Mouse (Mus musculus): ENCODE data around the gene Baz2b. TPM values are rescaled to one million over a fixed set of nuclear protein-coding genes. Genes with fewer than 3 reads are reported as not detected.

The Baz2b gene
- polyA plus RNA-seq, 1 experiment from 2014 or later: 34.0 TPM

DNA sequence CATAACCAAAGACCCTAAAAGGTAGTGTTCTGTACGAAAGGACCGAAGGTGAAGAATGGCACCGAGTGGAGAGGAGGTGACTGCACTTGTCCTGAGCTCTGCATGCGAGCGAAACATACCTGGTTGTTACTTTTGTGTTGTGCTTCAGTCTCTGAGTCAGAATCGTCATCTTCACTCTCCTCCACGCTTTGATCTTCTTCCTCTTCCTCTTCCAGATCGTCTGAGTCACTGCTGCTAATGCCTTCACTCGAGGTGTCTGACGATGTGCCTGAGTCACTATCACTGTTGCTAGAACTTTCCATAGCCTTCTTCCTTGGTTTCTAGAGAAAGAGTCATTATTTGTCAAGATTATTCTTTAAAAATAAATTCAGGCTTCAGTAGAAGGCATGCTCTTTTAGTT, 240.5 kb downstream of the Baz2b start:
- WGBS: 80% methylated on average over 10 of the region's 10 CpGs
- ATAC-seq (ENCODE audit: low FRiP score, low TSS enrichment): no peak
- no peak overlapping the region for H3K27ac ChIP-seq (replicated peaks)

DNA sequence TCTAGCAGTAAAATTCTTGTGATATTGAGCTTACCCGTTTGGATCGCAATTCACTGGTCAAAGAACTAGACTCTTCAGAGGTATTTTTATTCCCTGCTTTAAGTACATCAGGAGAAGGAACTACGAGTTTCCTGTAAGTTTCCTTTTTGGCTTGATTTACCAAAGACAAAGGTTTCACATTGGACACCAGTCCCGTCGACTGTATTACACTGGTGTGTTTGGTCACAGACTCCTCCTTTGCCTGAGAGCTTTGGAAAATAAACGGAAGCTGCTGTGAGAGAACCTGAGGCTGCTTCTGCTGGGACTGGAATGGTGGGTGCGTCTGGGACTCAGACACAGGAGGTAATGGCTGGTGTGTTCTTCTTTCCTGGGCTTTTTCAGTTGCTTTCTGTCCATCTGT, 241.0 kb downstream of the Baz2b start:
- no peak overlapping the region for H3K4me3 ChIP-seq (ENCODE audit: low read depth, low read length)
- H3K27ac ChIP-seq (replicated peaks): no peak overlapping the region
- H3K4me1 ChIP-seq (replicated peaks; ENCODE audit: control insufficient read depth, insufficient read depth): no peaks in the 10 kb centered on the region
- H3K4me2 ChIP-seq (replicated peaks; ENCODE audit: low read depth): no peak overlapping the region
- H3K9me3 ChIP-seq (ENCODE audit: control insufficient read depth, low read length): no peaks in the 10 kb centered on the region
- no peaks in the 10 kb centered on the region for H3K27me3 ChIP-seq (ENCODE audit: control insufficient read depth, insufficient read depth, low read length)
- no peak overlapping the region for H3K9ac ChIP-seq (ENCODE audit: low read length)
- 77% methylated on average over 7 of the region's 7 CpGs for WGBS
- H3K36me3 ChIP-seq (ENCODE audit: control insufficient read depth, insufficient read depth, low read length): peaks cover 5% of the 10 kb centered on the region; the same call in 1 of the 2 replicates
- ATAC-seq (ENCODE audit: low FRiP score, low TSS enrichment): no peak
- DNase-seq (ENCODE audit: low spot score): no peak
- TF ChIP-seq EP300 (optimal IDR thresholded peaks at IDR 0.05): no peak
- no peak for TF ChIP-seq CTCF (IDR thresholded peaks at IDR 0.05; ENCODE audit: low read depth)

More for the DNA sequence above, 240.5 kb downstream of the Baz2b start:
- H3K4me3 ChIP-seq (ENCODE audit: low read depth, low read length): no peak overlapping the region
- H3K4me1 ChIP-seq (replicated peaks; ENCODE audit: control insufficient read depth, insufficient read depth): no peaks in the 10 kb centered on the region
- H3K4me2 ChIP-seq (replicated peaks; ENCODE audit: low read depth): no peak overlapping the region
- peaks cover 5% of the 10 kb centered on the region; the same call in 1 of the 2 replicates for H3K36me3 ChIP-seq (ENCODE audit: control insufficient read depth, insufficient read depth, low read length)
- H3K9me3 ChIP-seq (ENCODE audit: control insufficient read depth, low read length): no peaks in the 10 kb centered on the region
- TF ChIP-seq CTCF (IDR thresholded peaks at IDR 0.05; ENCODE audit: low read depth) (no peak), EP300 (optimal IDR thresholded peaks at IDR 0.05) (no peak)
- no peak overlapping the region for H3K9ac ChIP-seq (ENCODE audit: low read length)
- no peak for DNase-seq (ENCODE audit: low spot score)
- no peaks in the 10 kb centered on the region for H3K27me3 ChIP-seq (ENCODE audit: control insufficient read depth, insufficient read depth, low read length)

DNA sequence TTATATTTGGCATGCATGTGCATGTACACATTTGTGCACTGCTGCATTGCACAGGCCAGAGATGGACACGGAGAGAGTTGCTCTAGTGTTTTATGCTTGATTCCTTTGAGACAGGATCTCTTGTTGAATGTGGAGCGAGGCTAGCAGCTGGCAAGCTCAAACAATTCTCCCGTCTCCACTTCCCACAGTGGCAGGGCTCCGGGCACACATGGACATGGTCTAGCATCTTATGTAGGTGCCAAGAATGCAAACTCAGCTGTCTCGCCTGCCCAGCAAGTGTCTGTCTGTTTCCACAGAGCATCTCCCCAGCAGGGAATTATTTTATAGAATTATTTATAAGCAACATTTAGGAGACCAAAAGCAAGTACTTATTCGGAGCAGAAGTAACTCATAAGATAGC, 243.2 kb downstream of the Baz2b start:
- Histone ChIP-seq H3K9ac (ENCODE audit: low read length) (no peak overlapping the region), H3K27ac (replicated peaks) (no peak overlapping the region), H3K4me2 (replicated peaks; ENCODE audit: low read depth) (no peak overlapping the region), H3K36me3 (ENCODE audit: control insufficient read depth, insufficient read depth, low read length) (peaks cover 9% of the 10 kb centered on the region; the same call in 1 of the 2 replicates), H3K4me3 (ENCODE audit: low read depth, low read length) (no peak overlapping the region), H3K9me3 (ENCODE audit: control insufficient read depth, low read length) (no peaks in the 10 kb centered on the region), H3K4me1 (replicated peaks; ENCODE audit: control insufficient read depth, insufficient read depth) (no peaks in the 10 kb centered on the region), H3K27me3 (ENCODE audit: control insufficient read depth, insufficient read depth, low read length) (no peaks in the 10 kb centered on the region)
- no peak for ATAC-seq (ENCODE audit: low FRiP score, low TSS enrichment)
- TF ChIP-seq EP300 (optimal IDR thresholded peaks at IDR 0.05): no peak
- no peak for DNase-seq (ENCODE audit: low spot score)
- WGBS: 93% methylated on average over 6 of the region's 6 CpGs

DNA sequence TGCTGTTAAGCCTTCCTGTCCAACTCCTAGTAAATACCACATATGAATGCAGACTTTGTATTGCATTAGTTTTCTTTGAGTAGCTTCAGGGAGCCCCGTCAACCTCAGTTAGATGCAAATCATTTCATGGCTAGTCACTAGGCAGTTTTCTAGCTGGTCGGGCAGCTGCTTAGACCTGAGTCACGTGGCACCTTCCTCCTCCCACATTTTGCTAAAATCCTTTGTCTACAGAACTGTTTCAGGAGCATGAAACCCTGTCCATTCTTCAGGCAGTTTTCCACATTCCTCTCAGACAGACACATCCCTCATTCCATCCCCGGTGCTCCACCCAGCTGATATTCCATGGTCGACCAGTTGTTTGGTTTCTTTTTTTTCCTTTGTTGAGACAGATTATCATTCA, 246.6 kb downstream of the Baz2b start:
- Histone ChIP-seq H3K4me3 (ENCODE audit: low read depth, low read length) (no peak overlapping the region), H3K36me3 (ENCODE audit: control insufficient read depth, insufficient read depth, low read length) (peaks cover 8% of the 10 kb centered on the region; the same call in 1 of the 2 replicates), H3K4me1 (replicated peaks; ENCODE audit: control insufficient read depth, insufficient read depth) (no peaks in the 10 kb centered on the region), H3K9me3 (ENCODE audit: control insufficient read depth, low read length) (no peaks in the 10 kb centered on the region), H3K27ac (replicated peaks) (no peak overlapping the region), H3K9ac (ENCODE audit: low read length) (no peak overlapping the region), H3K4me2 (replicated peaks; ENCODE audit: low read depth) (no peak overlapping the region), H3K27me3 (ENCODE audit: control insufficient read depth, insufficient read depth, low read length) (no peaks in the 10 kb centered on the region)
- TF ChIP-seq EP300 (optimal IDR thresholded peaks at IDR 0.05) (no peak), CTCF (IDR thresholded peaks at IDR 0.05; ENCODE audit: low read depth) (no peak)
- 54% methylated on average over 5 of the region's 5 CpGs for WGBS
- no peak for ATAC-seq (ENCODE audit: low FRiP score, low TSS enrichment)
- DNase-seq (ENCODE audit: low spot score): no peak

DNA sequence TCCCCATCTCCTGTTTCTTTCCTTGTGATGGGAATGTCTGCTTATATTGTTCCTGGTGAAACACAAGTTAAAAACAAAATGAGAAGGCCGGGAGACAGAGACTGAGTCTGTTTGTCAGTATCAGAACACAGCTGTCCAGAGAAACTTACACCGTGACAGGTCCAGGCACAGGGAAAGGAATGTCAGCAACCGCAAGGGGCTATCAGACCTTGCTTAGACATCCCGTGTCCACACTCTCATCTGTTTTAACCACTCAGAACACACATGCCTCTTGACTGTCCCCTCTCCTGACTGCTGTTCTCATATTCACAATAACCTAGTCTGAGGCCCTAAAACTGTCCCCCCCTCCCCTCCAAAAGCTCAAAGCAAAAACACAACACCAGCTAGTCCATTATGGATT, 247.1 kb downstream of the Baz2b start:
- WGBS: 83% methylated on average over 4 of the region's 4 CpGs
- no peaks in the 10 kb centered on the region for H3K4me1 ChIP-seq (replicated peaks; ENCODE audit: control insufficient read depth, insufficient read depth)
- peaks cover 8% of the 10 kb centered on the region; the same call in 1 of the 2 replicates for H3K36me3 ChIP-seq (ENCODE audit: control insufficient read depth, insufficient read depth, low read length)
- no peak for ATAC-seq (ENCODE audit: low FRiP score, low TSS enrichment)
- no peaks in the 10 kb centered on the region for H3K27me3 ChIP-seq (ENCODE audit: control insufficient read depth, insufficient read depth, low read length)
- H3K27ac ChIP-seq (replicated peaks): no peak overlapping the region
- TF ChIP-seq CTCF (IDR thresholded peaks at IDR 0.05; ENCODE audit: low read depth): no peak
- no peak for TF ChIP-seq EP300 (optimal IDR thresholded peaks at IDR 0.05)
- DNase-seq (ENCODE audit: low spot score): no peak
- no peak overlapping the region for H3K4me2 ChIP-seq (replicated peaks; ENCODE audit: low read depth)
- H3K9me3 ChIP-seq (ENCODE audit: control insufficient read depth, low read length): no peaks in the 10 kb centered on the region
- no peak overlapping the region for H3K9ac ChIP-seq (ENCODE audit: low read length)
- H3K4me3 ChIP-seq (ENCODE audit: low read depth, low read length): no peak overlapping the region

DNA sequence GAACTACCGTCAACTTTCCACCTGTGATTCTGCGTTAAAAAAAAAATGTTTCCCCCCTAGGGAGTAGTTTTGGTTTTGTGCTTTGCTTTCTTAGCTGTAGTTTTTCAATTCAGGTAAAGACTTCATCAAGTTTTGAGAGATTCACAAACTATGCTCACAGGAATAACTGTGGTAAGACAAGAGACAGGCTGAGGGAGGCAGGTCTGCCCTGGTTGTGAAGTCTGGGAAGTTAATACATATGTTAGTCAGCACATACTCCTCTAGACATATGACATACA, 249.2 kb downstream of the Baz2b start:
- Histone ChIP-seq H3K27ac (replicated peaks) (no peak overlapping the region), H3K4me2 (replicated peaks; ENCODE audit: low read depth) (no peak overlapping the region), H3K36me3 (ENCODE audit: control insufficient read depth, insufficient read depth, low read length) (peaks cover 8% of the 10 kb centered on the region; the same call in 1 of the 2 replicates), H3K9ac (ENCODE audit: low read length) (no peak overlapping the region), H3K4me3 (ENCODE audit: low read depth, low read length) (no peak overlapping the region), H3K27me3 (ENCODE audit: control insufficient read depth, insufficient read depth, low read length) (no peaks in the 10 kb centered on the region), H3K9me3 (ENCODE audit: control insufficient read depth, low read length) (no peaks in the 10 kb centered on the region), H3K4me1 (replicated peaks; ENCODE audit: control insufficient read depth, insufficient read depth) (no peaks in the 10 kb centered on the region)
- DNase-seq (ENCODE audit: low spot score): no peak
- no peak for ATAC-seq (ENCODE audit: low FRiP score, low TSS enrichment)
- TF ChIP-seq EP300 (optimal IDR thresholded peaks at IDR 0.05) (no peak), CTCF (IDR thresholded peaks at IDR 0.05; ENCODE audit: low read depth) (no peak)
- 86% methylated on average over 2 of the region's 2 CpGs for WGBS
